Mouse (Mus musculus): ENCODE measurements around the gene Slc15a3.

GRCm38 (mm10) chr19:10801070-10801469 lies 38.5 kb upstream of the Slc15a3 start:
- no peak for TF ChIP-seq POLR2A (IDR thresholded peaks at IDR 0.05; ENCODE audit: control insufficient read depth in 1 of 2, insufficient read depth in 1 of 2, low read depth in 1 of 2, low read length in 2 of 2, poor library complexity in 1 of 2)
- TF ChIP-seq ETS1 (IDR thresholded peaks at IDR 0.05; ENCODE audit: low read depth, low read length) = no peak
- TF ChIP-seq ZMIZ1 (IDR thresholded peaks at IDR 0.05; ENCODE audit: low read depth, low read length) = no peak
- TF ChIP-seq CTCF (IDR thresholded peaks at IDR 0.05 in 2 of 3, conservative IDR thresholded peaks at IDR 0.05 in 1 of 3; ENCODE audit: control insufficient read depth in 1 of 3, insufficient read depth in 1 of 3, low read depth in 2 of 3, low read length in 3 of 3, poor library complexity in 1 of 3, severe bottlenecking in 1 of 3) = no peak
- TF ChIP-seq RAD21 (IDR thresholded peaks at IDR 0.05; ENCODE audit: low read depth, low read length) = no peak
- TF ChIP-seq TAL1 (IDR thresholded peaks at IDR 0.05; ENCODE audit: low read length) = no peak
- no peak for TF ChIP-seq EP300 (IDR thresholded peaks at IDR 0.05; ENCODE audit: low read depth in 1 of 2, low read length in 2 of 2)
- no peak for TF ChIP-seq ZNF384 (IDR thresholded peaks at IDR 0.05; ENCODE audit: low read depth, low read length)
- TF ChIP-seq POLR2AphosphoS5 (IDR thresholded peaks at IDR 0.05; ENCODE audit: borderline replicate concordance, low read depth, low read length) = no peak
- TF ChIP-seq BHLHE40 (IDR thresholded peaks at IDR 0.05; ENCODE audit: borderline replicate concordance, low read depth, low read length) = no peak
- no peak for TF ChIP-seq NRF1 (IDR thresholded peaks at IDR 0.05; ENCODE audit: insufficient read depth, low read depth, low read length, poor library complexity, severe bottlenecking)
- TF ChIP-seq MAFK (IDR thresholded peaks at IDR 0.05; ENCODE audit: borderline replicate concordance, low read depth, low read length) = no peak
- no peak for TF ChIP-seq USF1 (IDR thresholded peaks at IDR 0.05; ENCODE audit: low read depth, low read length)
